Mouse (Mus musculus) megakaryocyte progenitor cell, adult 5-6 weeks (primary cell): ENCODE data around the gene Cyb5r3. TPM values are rescaled to one million over a fixed set of nuclear protein-coding genes. Genes with fewer than 3 reads are reported as not detected.
"Not testable (repeated sequence)": the region's sequence is repeated elsewhere in the genome, so short reads cannot be mapped to it uniquely, and the experiment has no call there.

Source experiments
- ATAC-seq: replicated peaks from 2 replicates; pipeline ENCODE4 v1.8.0; 2016; ENCODE audit warnings: mild to moderate bottlenecking, moderate TSS enrichment, inconsistent platforms; ENCODE audit not compliant: poor library complexity
- total RNA-seq, 2 experiments: library from RNA; stranded (forward) in 1 of 2; stranded (reverse) in 1 of 2; fragments of 157-497, 149-512 nt in 1 of 2; fragments of 200-1000 nt in 1 of 2; gene quantifications; 2 replicates each; pipeline versions ENCODE4 v1.2.3 to v1.2.4; 2015 to 2017

Cyb5r3 gene
- total RNA-seq, 2 experiments from 2014 or later: 32.7 to 57.3 TPM

GRCm38 (mm10) chr15:83150694-83151093 lies 21.7 kb downstream of the Cyb5r3 start:
- ATAC-seq: no peak

GRCm38 (mm10) chr15:83150073-83150442 lies 22.3 kb downstream of the Cyb5r3 start:
- ATAC-seq: no peak

- ATAC-seq: peak; percentile 79
Observed at GRCm38 (mm10) chr15:83149196-83150072, 23.0 kb downstream of the Cyb5r3 start, which contains the start of gene Poldip3. Gene Poldip3, minus strand, starts transcription at chr15:83149384.

GRCm38 (mm10) chr15:83148801-83149195 lies 23.6 kb downstream of the Cyb5r3 start:
- ATAC-seq: no peak; the same call in 1 of the 2 replicates

GRCm38 (mm10) chr15:83148395-83148794 lies 24.0 kb downstream of the Cyb5r3 start:
- ATAC-seq: no peak

GRCm38 (mm10) chr15:83145541-83145940 lies 26.9 kb downstream of the Cyb5r3 start:
- ATAC-seq: no peak

- ATAC-seq: no peak
Observed at GRCm38 (mm10) chr15:83142861-83143260, 29.5 kb downstream of the Cyb5r3 start.

GRCm38 (mm10) chr15:83135654-83136053 lies 36.7 kb downstream of the Cyb5r3 start:
- ATAC-seq: no peak

- no peak for ATAC-seq
Observed at GRCm38 (mm10) chr15:83134671-83135070, 37.7 kb downstream of the Cyb5r3 start.

GRCm38 (mm10) chr15:83129530-83130231 lies 42.7 kb downstream of the Cyb5r3 start:
- no peak; the same call in 1 of the 2 replicates for ATAC-seq

GRCm38 (mm10) chr15:83127037-83127436 lies 45.4 kb downstream of the Cyb5r3 start:
- not testable (repeated sequence) for ATAC-seq

- no peak for ATAC-seq
Observed at GRCm38 (mm10) chr15:83126582-83126981, 45.8 kb downstream of the Cyb5r3 start.

- ATAC-seq: no peak
Observed at GRCm38 (mm10) chr15:83124625-83125024, 47.8 kb downstream of the Cyb5r3 start.

- peak; percentile 91 for ATAC-seq
Observed at GRCm38 (mm10) chr15:83122566-83123145, 49.7 kb downstream of the Cyb5r3 start, which contains the start of gene Rrp7a. Gene Rrp7a, minus strand, starts transcription at chr15:83122801.

GRCm38 (mm10) chr15:83121709-83122565 lies 50.5 kb downstream of the Cyb5r3 start:
- peak; percentile 53 for ATAC-seq

- ATAC-seq: peak; percentile 39
Observed at GRCm38 (mm10) chr15:83118360-83118759, 54.0 kb downstream of the Cyb5r3 start.

GRCm38 (mm10) chr15:83115071-83115470 lies 57.3 kb downstream of the Cyb5r3 start:
- no peak for ATAC-seq

- no peak for ATAC-seq
Observed at GRCm38 (mm10) chr15:83114106-83114505, 58.3 kb downstream of the Cyb5r3 start.

- peak; percentile 97 for ATAC-seq
Observed at GRCm38 (mm10) chr15:83112898-83113297, 59.5 kb downstream of the Cyb5r3 start.

GRCm38 (mm10) chr15:83111874-83112273 lies 60.5 kb downstream of the Cyb5r3 start:
- ATAC-seq: no peak
